Mouse (Mus musculus): ENCODE measurements around the gene Cul7. TPM values are rescaled to one million over a fixed set of nuclear protein-coding genes. Genes with fewer than 3 reads are reported as not detected.

Gene Cul7
- polyA plus RNA-seq, 1 experiment, result 19.0 TPM

DNA sequence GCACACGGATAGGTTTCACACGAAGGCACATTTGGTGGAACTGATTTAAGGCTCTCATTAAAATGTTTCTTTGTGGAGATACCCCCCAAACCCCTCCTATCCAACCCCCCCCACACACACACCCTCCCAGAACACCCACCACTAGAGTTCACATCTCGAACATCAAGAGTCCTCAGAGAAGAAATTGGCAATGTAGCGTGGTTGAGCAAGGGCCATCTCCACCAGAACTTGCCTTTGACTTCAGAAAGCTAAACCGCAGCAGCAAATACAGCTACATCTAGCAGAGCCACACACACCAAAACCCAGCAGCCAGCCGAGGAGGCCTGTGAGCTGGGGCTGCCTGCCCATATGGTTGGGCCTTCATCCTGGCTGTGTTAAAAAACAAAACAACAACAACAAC, 22.7 kb upstream of the Cul7 start:
- peaks cover 4% of the 10 kb centered on the region; the same call in 1 of the 2 replicates for H3K4me1 ChIP-seq (ENCODE audit: control insufficient read depth, insufficient read depth, insufficient read length)
- no peak overlapping the region for H3K4me3 ChIP-seq (ENCODE audit: extremely low read depth, insufficient read depth, insufficient read length)
- H3K36me3 ChIP-seq (ENCODE audit: control insufficient read depth, insufficient read depth, low read length), result peaks cover 1% of the 10 kb centered on the region
- DNase-seq (ENCODE audit: low read depth in 1 of 2, low spot score in 2 of 2), result no peak
- WGBS, result 86% methylated on average over 6 of the region's 6 CpGs
- TF ChIP-seq CTCF (IDR thresholded peaks at IDR 0.05; ENCODE audit: extremely low read depth, insufficient read depth, insufficient read length, insufficient replicate concordance) (no peak), POLR2A (IDR thresholded peaks at IDR 0.05; ENCODE audit: low read depth, low read length) (no peak)
- no peak overlapping the region for H3K27ac ChIP-seq (ENCODE audit: insufficient read depth, low read length)
- peaks cover 7% of the 10 kb centered on the region for H3K27me3 ChIP-seq (ENCODE audit: control insufficient read depth, insufficient read depth, low read length)

- DNase-seq (ENCODE audit: low read depth in 1 of 2, low spot score in 2 of 2), result no peak
- Histone ChIP-seq H3K27me3 (ENCODE audit: control insufficient read depth, insufficient read depth, low read length) (peaks cover 7% of the 10 kb centered on the region), H3K4me3 (ENCODE audit: extremely low read depth, insufficient read depth, insufficient read length) (peak overlapping the region; percentile 49; the same call in 1 of the 2 replicates), H3K4me1 (ENCODE audit: control insufficient read depth, insufficient read depth, insufficient read length) (peaks cover 4% of the 10 kb centered on the region; the same call in 1 of the 2 replicates), H3K27ac (ENCODE audit: insufficient read depth, low read length) (peak overlapping the region; percentile 36; the same call in 1 of the 2 replicates), H3K36me3 (ENCODE audit: control insufficient read depth, insufficient read depth, low read length) (peaks cover 1% of the 10 kb centered on the region)
- WGBS, result 6% methylated on average over 13 of the region's 13 CpGs
- TF ChIP-seq CTCF (IDR thresholded peaks at IDR 0.05; ENCODE audit: extremely low read depth, insufficient read depth, insufficient read length, insufficient replicate concordance) (no peak), POLR2A (IDR thresholded peaks at IDR 0.05; ENCODE audit: low read depth, low read length) (no peak)
Measured at GRCm38 (mm10) chr17:46628471-46628790, 21.7 kb upstream of the Cul7 start.

GRCm38 (mm10) chr17:46628791-46629684, 21.1 kb upstream of the Cul7 start, which contains the start of gene Ptk7:
Gene Ptk7 (minus strand): TSS chr17:46629504.
- 1% methylated on average over 79 of the region's 90 CpGs for WGBS
- no peak for TF ChIP-seq CTCF (IDR thresholded peaks at IDR 0.05; ENCODE audit: extremely low read depth, insufficient read depth, insufficient read length, insufficient replicate concordance)
- no peak for TF ChIP-seq POLR2A (IDR thresholded peaks at IDR 0.05; ENCODE audit: low read depth, low read length)
- H3K4me1 ChIP-seq (ENCODE audit: control insufficient read depth, insufficient read depth, insufficient read length), result peaks cover 4% of the 10 kb centered on the region; the same call in 1 of the 2 replicates
- H3K27ac ChIP-seq (ENCODE audit: insufficient read depth, low read length), result peak within 1 kb of the TSS; percentile 38; the same call in 1 of the 2 replicates
- no peak for DNase-seq (ENCODE audit: low read depth in 1 of 2, low spot score in 2 of 2)
- peaks cover 7% of the 10 kb centered on the region for H3K27me3 ChIP-seq (ENCODE audit: control insufficient read depth, insufficient read depth, low read length)
- H3K4me3 ChIP-seq (ENCODE audit: extremely low read depth, insufficient read depth, insufficient read length), result peak within 1 kb of the TSS; percentile 49; the same call in 1 of the 2 replicates
- peaks cover 1% of the 10 kb centered on the region for H3K36me3 ChIP-seq (ENCODE audit: control insufficient read depth, insufficient read depth, low read length)

DNA sequence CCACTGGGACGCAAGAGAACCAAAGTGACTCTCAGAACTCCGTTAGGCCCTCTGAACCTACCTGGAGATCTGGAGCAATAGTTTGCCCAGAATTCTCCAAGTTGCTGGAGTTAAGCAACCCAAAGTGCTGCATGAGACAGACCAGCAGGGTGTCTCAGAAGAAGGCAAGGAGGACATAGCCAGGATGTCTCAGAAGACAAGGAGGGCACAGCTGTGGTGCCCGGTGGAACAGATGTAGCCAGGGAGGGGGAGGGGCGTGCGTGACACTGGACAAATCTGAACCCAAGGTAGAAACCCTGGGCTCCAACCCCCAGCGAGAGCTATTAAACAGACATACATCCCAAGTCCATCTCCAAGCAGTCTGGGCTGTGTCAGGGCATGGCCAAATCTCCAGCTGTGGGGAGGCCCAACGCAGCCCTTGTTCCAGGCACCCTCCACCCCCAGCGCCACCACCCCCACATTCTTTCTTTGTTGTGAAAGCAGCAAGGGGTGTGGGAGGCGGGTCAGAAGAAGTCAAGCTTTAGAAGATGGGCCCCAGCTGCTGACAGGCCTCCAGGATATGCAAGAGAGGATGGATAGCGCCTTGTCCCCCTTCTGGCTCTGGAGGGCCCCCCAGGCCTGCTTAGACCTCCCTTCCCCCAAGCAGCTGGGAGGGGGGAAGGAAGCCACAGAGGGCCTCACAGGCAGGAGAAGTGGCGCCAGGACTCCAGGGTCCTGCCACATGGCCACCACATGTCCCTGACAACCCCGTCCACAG, 20.3 kb upstream of the Cul7 start:
- peaks cover 7% of the 10 kb centered on the region for H3K27me3 ChIP-seq (ENCODE audit: control insufficient read depth, insufficient read depth, low read length)
- TF ChIP-seq POLR2A (IDR thresholded peaks at IDR 0.05; ENCODE audit: low read depth, low read length) (no peak), CTCF (IDR thresholded peaks at IDR 0.05; ENCODE audit: extremely low read depth, insufficient read depth, insufficient read length, insufficient replicate concordance) (no peak)
- WGBS, result 29% methylated on average over 12 of the region's 12 CpGs
- peak overlapping the region; percentile 38; the same call in 1 of the 2 replicates for H3K27ac ChIP-seq (ENCODE audit: insufficient read depth, low read length)
- H3K36me3 ChIP-seq (ENCODE audit: control insufficient read depth, insufficient read depth, low read length), result peaks cover 1% of the 10 kb centered on the region
- DNase-seq (ENCODE audit: low read depth in 1 of 2, low spot score in 2 of 2), result no peak
- H3K4me3 ChIP-seq (ENCODE audit: extremely low read depth, insufficient read depth, insufficient read length), result no peak overlapping the region
- H3K4me1 ChIP-seq (ENCODE audit: control insufficient read depth, insufficient read depth, insufficient read length), result peaks cover 4% of the 10 kb centered on the region; the same call in 1 of the 2 replicates

DNA sequence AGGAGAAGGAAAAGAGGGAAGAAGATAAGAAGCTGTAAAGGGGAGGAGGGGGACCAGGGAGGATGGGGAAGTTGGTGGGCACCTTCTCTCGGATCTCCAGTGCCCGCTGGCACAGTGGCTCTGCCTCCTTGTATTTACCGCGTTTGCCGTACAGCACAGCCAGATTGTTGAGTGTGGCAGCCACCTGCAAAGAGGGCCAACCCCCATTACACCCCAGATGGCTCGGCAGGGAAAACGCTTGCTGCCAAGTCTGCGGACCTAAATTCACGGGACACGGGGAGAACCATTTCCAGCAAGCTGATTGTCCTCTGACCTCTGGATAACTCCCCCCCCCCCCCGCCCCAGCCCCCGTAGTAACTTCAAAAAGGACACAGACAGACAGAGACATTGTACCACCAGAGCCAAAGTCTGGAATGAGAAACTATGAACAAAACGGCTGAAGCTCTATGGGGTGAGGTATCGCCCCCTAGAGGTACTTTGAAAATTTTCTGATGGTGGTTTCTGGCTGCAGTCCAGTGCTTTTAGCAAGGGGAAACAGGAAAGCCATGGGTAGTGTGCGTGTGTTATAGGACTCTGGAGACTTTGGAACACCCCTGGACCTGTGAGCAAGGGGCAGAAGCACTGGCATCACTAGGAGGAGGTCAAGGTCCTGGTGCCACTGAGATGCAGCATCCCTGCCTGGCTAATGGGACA, 13.2 kb upstream of the Cul7 start:
- peak in 1 of 2 experiments; percentile 49 for DNase-seq (ENCODE audit: low read depth in 1 of 2, low spot score in 2 of 2)
- Histone ChIP-seq H3K4me3 (ENCODE audit: extremely low read depth, insufficient read depth, insufficient read length) (no peak overlapping the region), H3K27ac (ENCODE audit: insufficient read depth, low read length) (no peak overlapping the region), H3K4me1 (ENCODE audit: control insufficient read depth, insufficient read depth, insufficient read length) (no peaks in the 10 kb centered on the region; the same call in 1 of the 2 replicates), H3K27me3 (ENCODE audit: control insufficient read depth, insufficient read depth, low read length) (no peaks in the 10 kb centered on the region), H3K36me3 (ENCODE audit: control insufficient read depth, insufficient read depth, low read length) (peaks cover 13% of the 10 kb centered on the region)
- 10% methylated on average over 15 of the region's 15 CpGs for WGBS
- peak; percentile 39; the same call in 1 of the 2 replicates for TF ChIP-seq CTCF (IDR thresholded peaks at IDR 0.05; ENCODE audit: extremely low read depth, insufficient read depth, insufficient read length, insufficient replicate concordance)
- no peak for TF ChIP-seq POLR2A (IDR thresholded peaks at IDR 0.05; ENCODE audit: low read depth, low read length)

- no peaks in the 10 kb centered on the region for H3K27me3 ChIP-seq (ENCODE audit: control insufficient read depth, insufficient read depth, low read length)
- 58% methylated on average over 9 of the region's 9 CpGs for WGBS
- peaks cover 15% of the 10 kb centered on the region for H3K36me3 ChIP-seq (ENCODE audit: control insufficient read depth, insufficient read depth, low read length)
- no peak overlapping the region for H3K27ac ChIP-seq (ENCODE audit: insufficient read depth, low read length)
- no peaks in the 10 kb centered on the region; the same call in 1 of the 2 replicates for H3K4me1 ChIP-seq (ENCODE audit: control insufficient read depth, insufficient read depth, insufficient read length)
- no peak for TF ChIP-seq POLR2A (IDR thresholded peaks at IDR 0.05; ENCODE audit: low read depth, low read length)
- no peak for TF ChIP-seq CTCF (IDR thresholded peaks at IDR 0.05; ENCODE audit: extremely low read depth, insufficient read depth, insufficient read length, insufficient replicate concordance)
- H3K4me3 ChIP-seq (ENCODE audit: extremely low read depth, insufficient read depth, insufficient read length), result no peak overlapping the region
- no peak for DNase-seq (ENCODE audit: low read depth in 1 of 2, low spot score in 2 of 2)
Measured at GRCm38 (mm10) chr17:46639929-46640328, 10.2 kb upstream of the Cul7 start.

Measured in spleen, adult 2 months (tissue).